Mouse (Mus musculus): ENCODE results near the gene Ccdc169.
"Not testable (repeated sequence)": the region's sequence is repeated elsewhere in the genome, so short reads cannot be mapped to it uniquely, and the experiment has no call there.

- not testable (repeated sequence) for TF ChIP-seq POLR2A (IDR thresholded peaks at IDR 0.05; ENCODE audit: low read depth, low read length); CTCF (IDR thresholded peaks at IDR 0.05; ENCODE audit: borderline replicate concordance, insufficient read depth, low read length)
Observed at GRCm38 (mm10) chr3:55203621-55204020, 66.5 kb downstream of the Ccdc169 start.
